Comparison of ENCODE assay signal across 9 mouse cellular contexts in genomic region chr7:42643120-42643620, GRCm38 (mm10). TPM values are rescaled to one million over a fixed set of nuclear protein-coding genes. Genes with fewer than 3 reads are reported as not detected.
DNase-seq lines count a peak whose midpoint lies in the region; ATAC-seq and TF ChIP-seq lines count a peak whose summit lies in the region.
"Not testable (repeated sequence)": the region's sequence is repeated elsewhere in the genome, so short reads cannot be mapped to it uniquely, and the experiment has no call there.
"Had no signal": no experiment of that assay in that cellular context is flagged by ENCODE, and none has a peak within 500 bp of the region (broad histone marks: within the 10 kb centered on the region; RNA-seq: fewer than 3 reads in every experiment).

No protein-coding gene starts in this region.

- H3K9me3 ChIP-seq in forebrain, embryonic 13.5 days (replicated peaks), result peaks cover 16% of the 10 kb centered on the region
- not testable (repeated sequence) for H3K9me3 ChIP-seq in heart, embryonic 16.5 days (replicated peaks; ENCODE audit: control insufficient read depth, low read length); limb, embryonic 13.5 days; lung, embryonic 16.5 days (ENCODE audit: control insufficient read depth, low read length); midbrain, postnatal 0 days (ENCODE audit: low read length)

- H3K36me3 ChIP-seq in forebrain, embryonic 13.5 days (ENCODE audit: poor library complexity, severe bottlenecking); heart, embryonic 16.5 days (ENCODE audit: control insufficient read depth, insufficient read depth); limb, embryonic 13.5 days; lung, embryonic 16.5 days (ENCODE audit: control insufficient read depth, insufficient read depth, low read length); midbrain, postnatal 0 days (ENCODE audit: insufficient read depth, low read length): not testable (repeated sequence)

- TF ChIP-seq CTCF in brain, embryonic 14.5 days (IDR thresholded peaks at IDR 0.05; ENCODE audit: borderline replicate concordance, extremely low read depth, insufficient read depth, insufficient read length); midbrain, postnatal 0 days (IDR thresholded peaks at IDR 0.05): not testable (repeated sequence)

- TF ChIP-seq POLR2A in brain, embryonic 14.5 days (IDR thresholded peaks at IDR 0.05; ENCODE audit: borderline replicate concordance, extremely low read depth, insufficient read depth, insufficient read length, poor library complexity, severe bottlenecking), result not testable (repeated sequence)

- 25% methylated on average over 3 of the region's 3 CpGs for WGBS in forebrain, embryonic 13.5 days
- WGBS in heart, embryonic 16.5 days, result 16% methylated on average over 3 of the region's 3 CpGs
- WGBS in limb, embryonic 13.5 days, result 23% methylated on average over 3 of the region's 3 CpGs
- 16% methylated on average over 3 of the region's 3 CpGs for WGBS in lung, embryonic 16.5 days
- WGBS in midbrain, postnatal 0 days, result 19% methylated on average over 3 of the region's 3 CpGs

- H3K4me1 ChIP-seq in forebrain, embryonic 13.5 days; heart, embryonic 16.5 days (ENCODE audit: control insufficient read depth, insufficient read depth, low read length); limb, embryonic 13.5 days; lung, embryonic 16.5 days (replicated peaks; ENCODE audit: control insufficient read depth, insufficient read depth, low read length); midbrain, postnatal 0 days (ENCODE audit: insufficient read depth, low read length): not testable (repeated sequence)

- H3K4me2 ChIP-seq in forebrain, embryonic 13.5 days, result peak overlapping the region; percentile 54
- peak overlapping the region; percentile 63 for H3K4me2 ChIP-seq in heart, embryonic 16.5 days (ENCODE audit: low read depth, low read length)
- H3K4me2 ChIP-seq in limb, embryonic 13.5 days (replicated peaks), result peak overlapping the region; percentile 56
- H3K4me2 ChIP-seq in lung, embryonic 16.5 days (ENCODE audit: low read depth, low read length), result peak overlapping the region; percentile 59
- H3K4me2 ChIP-seq in midbrain, postnatal 0 days (ENCODE audit: low read depth, low read length, poor library complexity, severe bottlenecking), result peak overlapping the region; percentile 41

- not testable (repeated sequence) for ATAC-seq in forebrain, embryonic 13.5 days; heart, embryonic 16.5 days (replicated peaks; ENCODE audit: extremely low read depth, insufficient read depth, low FRiP score); limb, embryonic 13.5 days (ENCODE audit: low FRiP score, low read depth); midbrain, postnatal 0 days (ENCODE audit: low FRiP score)
- ATAC-seq in lung, embryonic 16.5 days (ENCODE audit: low read depth), result peak; percentile 57

- H3K27me3 ChIP-seq in forebrain, embryonic 13.5 days; heart, embryonic 16.5 days (ENCODE audit: control insufficient read depth, insufficient read depth, low read length); limb, embryonic 13.5 days; lung, embryonic 16.5 days (ENCODE audit: control insufficient read depth, insufficient read depth, low read depth, low read length); midbrain, postnatal 0 days (ENCODE audit: insufficient read depth, low read length): not testable (repeated sequence)

- H3K4me3 ChIP-seq in forebrain, embryonic 13.5 days, result peak overlapping the region; percentile 41; the same call in 1 of the 2 replicates
- peak overlapping the region; percentile 64 for H3K4me3 ChIP-seq in heart, embryonic 16.5 days (ENCODE audit: low read length)
- H3K4me3 ChIP-seq in limb, embryonic 13.5 days, result peak overlapping the region; percentile 47
- peak overlapping the region; percentile 57 for H3K4me3 ChIP-seq in lung, embryonic 16.5 days (ENCODE audit: low read length)
- peak overlapping the region; percentile 41 for H3K4me3 ChIP-seq in midbrain, postnatal 0 days (ENCODE audit: low read depth, low read length)

- not testable (repeated sequence) for H3K27ac ChIP-seq in forebrain, embryonic 13.5 days; heart, embryonic 16.5 days (ENCODE audit: low read length); limb, embryonic 13.5 days; lung, embryonic 16.5 days (ENCODE audit: low read length); midbrain, postnatal 0 days (ENCODE audit: low read depth, low read length)

- peak; percentile 0 for DNase-seq in brain, embryonic 14.5 days (ENCODE audit: low read depth)
- DNase-seq in kidney, adult 18-20 months, result peak; percentile 2
- not testable (repeated sequence) for DNase-seq in midbrain, postnatal 0 days (ENCODE audit: low spot score)
- DNase-seq in yolk sac, embryonic 10.5 days (ENCODE audit: low spot score), result peak; percentile 31

- not testable (repeated sequence) for H3K9ac ChIP-seq in forebrain, embryonic 13.5 days; limb, embryonic 13.5 days; midbrain, postnatal 0 days (replicated peaks; ENCODE audit: low read length, poor library complexity, severe bottlenecking)
- peak overlapping the region; percentile 71; the same call in 1 of the 2 replicates for H3K9ac ChIP-seq in heart, embryonic 16.5 days (ENCODE audit: low read length)
- peak overlapping the region; percentile 68 for H3K9ac ChIP-seq in lung, embryonic 16.5 days (ENCODE audit: low read length)

RNA-seq across cellular contexts. Expression of gene Zfp976, which starts 0.8 kb away (rescaled TPM):
- polyA plus RNA-seq in brain, embryonic 14.5 days (2012; rRNA removed), result 1.5 and 2.5 TPM in 2 replicates
- 2.9 and 3.1 TPM in 2 replicates for polyA plus RNA-seq in forebrain, embryonic 13.5 days (2015; fragmentation: Nextera tagmentation; extraction: Ambion mirVana)
- polyA plus RNA-seq in heart, embryonic 16.5 days (2015; fragmentation: Nextera tagmentation; extraction: Ambion mirVana), result 1.7 and 2.0 TPM in 2 replicates
- 3.7 and 3.8 TPM in 2 replicates for polyA plus RNA-seq in limb, embryonic 13.5 days (2015; fragmentation: Nextera tagmentation; extraction: Ambion mirVana)
- 4.3 and 4.9 TPM in 2 replicates for polyA plus RNA-seq in lung, embryonic 16.5 days (2015; fragmentation: Nextera tagmentation; extraction: Ambion mirVana)
- 1.9 and 2.7 TPM in 2 replicates for total RNA-seq in midbrain, postnatal 0 days (2014; rRNA removed)
- 1.8 and 2.5 TPM in 2 replicates for polyA plus RNA-seq in midbrain, postnatal 0 days (2015; fragmentation: Nextera tagmentation; extraction: Ambion mirVana)
- total RNA-seq: CH12.LX had no signal

RNA-seq across cellular contexts. Expression of gene Zfp975, which starts 49.4 kb away (rescaled TPM):
- polyA plus RNA-seq in brain, embryonic 14.5 days (2012; rRNA removed), result 2.5 and 4.0 TPM in 2 replicates
- polyA plus RNA-seq in forebrain, embryonic 13.5 days (2015; fragmentation: Nextera tagmentation; extraction: Ambion mirVana), result 5.4 and 6.4 TPM in 2 replicates
- 5.9 and 6.2 TPM in 2 replicates for polyA plus RNA-seq in heart, embryonic 16.5 days (2015; fragmentation: Nextera tagmentation; extraction: Ambion mirVana)
- polyA plus RNA-seq in limb, embryonic 13.5 days (2015; fragmentation: Nextera tagmentation; extraction: Ambion mirVana), result 9.1 and 10.0 TPM in 2 replicates
- 9.8 and 10.2 TPM in 2 replicates for polyA plus RNA-seq in lung, embryonic 16.5 days (2015; fragmentation: Nextera tagmentation; extraction: Ambion mirVana)
- 4.3 and 6.3 TPM in 2 replicates for total RNA-seq in midbrain, postnatal 0 days (2014; rRNA removed)
- 6.8 and 7.5 TPM in 2 replicates for polyA plus RNA-seq in midbrain, postnatal 0 days (2015; fragmentation: Nextera tagmentation; extraction: Ambion mirVana)

RNA-seq across cellular contexts. Expression of gene Zfp977, which starts 50.8 kb away (rescaled TPM):
- 0.52 and 1.0 TPM in 2 replicates for polyA plus RNA-seq in brain, embryonic 14.5 days (2012; rRNA removed)
- 0.84 and 1.1 TPM in 2 replicates for polyA plus RNA-seq in forebrain, embryonic 13.5 days (2015; fragmentation: Nextera tagmentation; extraction: Ambion mirVana)
- 1.00 and 1.5 TPM in 2 replicates for polyA plus RNA-seq in heart, embryonic 16.5 days (2015; fragmentation: Nextera tagmentation; extraction: Ambion mirVana)
- 1.8 and 2.2 TPM in 2 replicates for polyA plus RNA-seq in limb, embryonic 13.5 days (2015; fragmentation: Nextera tagmentation; extraction: Ambion mirVana)
- polyA plus RNA-seq in lung, embryonic 16.5 days (2015; fragmentation: Nextera tagmentation; extraction: Ambion mirVana), result 2.2 and 2.6 TPM in 2 replicates
- total RNA-seq in midbrain, postnatal 0 days (2014; rRNA removed), result 0.76 and 2.0 TPM in 2 replicates
- 1.5 TPM in 2 replicates for polyA plus RNA-seq in midbrain, postnatal 0 days (2015; fragmentation: Nextera tagmentation; extraction: Ambion mirVana)
- total RNA-seq: CH12.LX had no signal
